Mouse (Mus musculus) intestine, postnatal 0 days (tissue): ENCODE results near the gene Armc6. TPM values are rescaled to one million over a fixed set of nuclear protein-coding genes. Genes with fewer than 3 reads are reported as not detected.

ENCODE experiments used
- ATAC-seq: fragments of 200-750 bp; cut with Nextera tagmentation; 2 replicates; pipeline ENCODE4 v1.8.0; 2017; ENCODE audit warnings: mild to moderate bottlenecking, moderate TSS enrichment, moderate library complexity
- H3K27ac ChIP-seq: fragments of 300-500 bp; sonication (generic); 2 replicates; pipeline ENCODE4 v1.5.1; 2014; ENCODE audit warnings: mild to moderate bottlenecking, low read depth, low read length, moderate library complexity
- H3K27me3 ChIP-seq: fragments of 300-500 bp; sonication (generic); replicated peaks from 2 replicates; pipeline ENCODE4 v1.6.1; 2014; ENCODE audit warnings: low read length, mixed read lengths; ENCODE audit not compliant: control insufficient read depth, insufficient read depth
- H3K36me3 ChIP-seq: fragments of 300-500 bp; sonication (generic); 2 replicates; pipeline ENCODE4 v1.6.1; 2014; ENCODE audit warnings: mild to moderate bottlenecking, moderate library complexity; ENCODE audit not compliant: control insufficient read depth, insufficient read depth
- H3K4me1 ChIP-seq: fragments of 300-500 bp; sonication (generic); replicated peaks from 2 replicates; pipeline ENCODE4 v1.6.1; 2014; ENCODE audit warnings: antibody characterized with exemption, low read length, mixed read lengths; ENCODE audit not compliant: control insufficient read depth, insufficient read depth
- H3K4me2 ChIP-seq: fragments of 300-500 bp; sonication (generic); replicated peaks from 2 replicates; pipeline ENCODE4 v1.6.1; 2014; ENCODE audit warnings: low read depth, mild to moderate bottlenecking, moderate library complexity
- H3K4me3 ChIP-seq: fragments of 300-500 bp; sonication (generic); 2 replicates; pipeline ENCODE4 v1.5.1; 2014; ENCODE audit warnings: low read depth, low read length
- H3K9ac ChIP-seq: fragments of 300-500 bp; sonication (generic); 2 replicates; pipeline ENCODE4 v1.6.1; 2014; ENCODE audit warnings: mild to moderate bottlenecking, low read depth, low read length
- H3K9me3 ChIP-seq: fragments of 300-500 bp; sonication (generic); 2 replicates; pipeline ENCODE4 v1.6.1; 2016; ENCODE audit warnings: mixed run types; ENCODE audit not compliant: control insufficient read depth
- CTCF ChIP-seq: sonication (generic); IDR thresholded peaks from 2 replicates; pipeline ENCODE4 v1.5.1; 2016; ENCODE audit warnings: low read depth, mild to moderate bottlenecking, control low read depth, antibody characterized with exemption, moderate library complexity
- WGBS: fragments of 180-500 bp; shearing (Covaris S2); extraction: QIAGEN DNeasy Blood & Tissue Kit; methylation state at CpG from one replicate; pipeline ENCODE4 v1.1.7; 2014; 5-methylcytosine and 5-hydroxymethylcytosine counted together
- polyA plus RNA-seq: library from polyadenylated mRNA; unstranded; fragments of >200 nt; fragmentation: Nextera tagmentation; extraction: Ambion mirVana; gene quantifications from 2 replicates; pipeline ENCODE4 v1.2.1, GENCODE M21; 2015

Armc6 gene
- polyA plus RNA-seq, 1 experiment from 2014 or later: 10.0 TPM

- no peak for ATAC-seq
- no peak overlapping the region; the same call in 1 of the 2 replicates for H3K27ac ChIP-seq
- 66% methylated on average over 16 of the region's 16 CpGs for WGBS
- H3K9me3 ChIP-seq: no peaks in the 10 kb centered on the region
- TF ChIP-seq CTCF: no peak
- no peak overlapping the region for H3K4me2 ChIP-seq
- H3K4me1 ChIP-seq: 0 out of 2 replicates have a peak, but pooled peaks cover 2% of the 10 kb centered on the region
- H3K9ac ChIP-seq: peak overlapping the region; percentile 37
- no peak overlapping the region for H3K4me3 ChIP-seq
- no peaks in the 10 kb centered on the region for H3K27me3 ChIP-seq
- peaks cover 54% of the 10 kb centered on the region for H3K36me3 ChIP-seq
Measured at GRCm38 (mm10) chr8:70181212-70181902, 52.9 kb downstream of the Armc6 start.

GRCm38 (mm10) chr8:70179082-70179481 is 55.2 kb downstream of the Armc6 start:
- no peaks in the 10 kb centered on the region for H3K9me3 ChIP-seq
- peaks cover 53% of the 10 kb centered on the region for H3K36me3 ChIP-seq
- H3K9ac ChIP-seq: no peak overlapping the region
- WGBS: 96% methylated on average over 4 of the region's 4 CpGs
- no peak overlapping the region for H3K4me2 ChIP-seq
- ATAC-seq: peak; percentile 58
- H3K27me3 ChIP-seq: no peaks in the 10 kb centered on the region
- no peak overlapping the region for H3K27ac ChIP-seq
- TF ChIP-seq CTCF: peak; percentile 80
- H3K4me3 ChIP-seq: no peak overlapping the region
- H3K4me1 ChIP-seq: no peaks in the 10 kb centered on the region

- Histone ChIP-seq H3K4me2 (no peak overlapping the region), H3K4me1 (no peaks in the 10 kb centered on the region), H3K27ac (no peak overlapping the region), H3K27me3 (no peaks in the 10 kb centered on the region), H3K36me3 (peaks cover 49% of the 10 kb centered on the region), H3K9me3 (no peaks in the 10 kb centered on the region), H3K4me3 (no peak overlapping the region), H3K9ac (no peak overlapping the region)
- no peak for ATAC-seq
- 91% methylated on average over 2 of the region's 2 CpGs for WGBS
- TF ChIP-seq CTCF: no peak
Measured at GRCm38 (mm10) chr8:70178231-70178630, 56.0 kb downstream of the Armc6 start.

DNA sequence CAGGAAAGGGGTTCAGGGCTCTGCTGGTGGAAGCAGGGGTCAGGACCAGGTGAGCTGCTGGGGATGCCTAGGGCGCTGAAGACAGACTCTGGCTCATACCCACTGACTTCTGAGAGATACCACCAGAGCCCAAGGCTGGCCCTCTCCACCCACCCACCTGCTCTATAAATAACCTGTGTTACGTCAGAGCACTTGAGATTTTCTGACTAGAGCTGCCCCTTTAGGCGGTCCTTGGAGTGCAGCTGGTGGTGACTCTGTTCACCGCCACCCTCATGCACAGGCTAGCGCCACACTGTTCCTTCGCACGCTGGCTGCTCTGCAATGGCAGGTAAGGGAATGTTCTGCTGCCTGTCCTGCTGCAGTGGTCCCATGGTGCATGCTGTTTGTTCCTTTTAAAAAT is 60.2 kb downstream of the Armc6 start:
- no peak overlapping the region for H3K27ac ChIP-seq
- no peak for TF ChIP-seq CTCF
- H3K9me3 ChIP-seq: no peaks in the 10 kb centered on the region
- no peaks in the 10 kb centered on the region for H3K27me3 ChIP-seq
- peaks cover 23% of the 10 kb centered on the region for H3K36me3 ChIP-seq
- 82% methylated on average over 7 of the region's 7 CpGs for WGBS
- no peak for ATAC-seq
- no peak overlapping the region for H3K9ac ChIP-seq
- H3K4me3 ChIP-seq: no peak overlapping the region
- no peak overlapping the region for H3K4me2 ChIP-seq
- H3K4me1 ChIP-seq: peaks cover 3% of the 10 kb centered on the region; the same call in 1 of the 2 replicates

DNA sequence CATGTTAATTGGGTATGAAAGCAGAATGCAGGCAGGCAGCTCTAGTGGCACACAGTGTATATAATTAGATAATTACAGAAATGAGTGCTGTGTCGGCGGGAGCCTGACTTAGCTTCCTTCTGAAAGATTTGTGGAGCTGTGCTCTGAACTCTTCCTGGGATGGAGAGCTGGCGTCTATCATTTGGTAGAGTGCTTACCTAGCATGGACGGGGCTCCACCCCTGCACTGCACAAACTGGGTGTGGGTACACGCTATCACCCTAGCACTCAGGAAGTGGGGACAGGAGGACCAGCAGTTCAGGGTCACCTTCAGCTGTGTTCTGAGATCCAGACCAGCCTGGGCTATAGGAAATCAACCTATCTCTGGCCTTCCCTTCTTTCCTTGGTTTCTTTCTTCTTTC is 60.9 kb downstream of the Armc6 start:
- no peak overlapping the region for H3K27ac ChIP-seq
- H3K4me2 ChIP-seq: 0 out of 2 replicates have a peak overlapping the region, but pooled peaks have one; percentile 69
- peaks cover 16% of the 10 kb centered on the region for H3K36me3 ChIP-seq
- H3K9ac ChIP-seq: no peak overlapping the region
- ATAC-seq: no peak
- no peak overlapping the region for H3K4me3 ChIP-seq
- TF ChIP-seq CTCF: no peak
- peaks cover 3% of the 10 kb centered on the region; the same call in 1 of the 2 replicates for H3K4me1 ChIP-seq
- no peaks in the 10 kb centered on the region for H3K9me3 ChIP-seq
- H3K27me3 ChIP-seq: no peaks in the 10 kb centered on the region
- 52% methylated on average over 5 of the region's 5 CpGs for WGBS

DNA sequence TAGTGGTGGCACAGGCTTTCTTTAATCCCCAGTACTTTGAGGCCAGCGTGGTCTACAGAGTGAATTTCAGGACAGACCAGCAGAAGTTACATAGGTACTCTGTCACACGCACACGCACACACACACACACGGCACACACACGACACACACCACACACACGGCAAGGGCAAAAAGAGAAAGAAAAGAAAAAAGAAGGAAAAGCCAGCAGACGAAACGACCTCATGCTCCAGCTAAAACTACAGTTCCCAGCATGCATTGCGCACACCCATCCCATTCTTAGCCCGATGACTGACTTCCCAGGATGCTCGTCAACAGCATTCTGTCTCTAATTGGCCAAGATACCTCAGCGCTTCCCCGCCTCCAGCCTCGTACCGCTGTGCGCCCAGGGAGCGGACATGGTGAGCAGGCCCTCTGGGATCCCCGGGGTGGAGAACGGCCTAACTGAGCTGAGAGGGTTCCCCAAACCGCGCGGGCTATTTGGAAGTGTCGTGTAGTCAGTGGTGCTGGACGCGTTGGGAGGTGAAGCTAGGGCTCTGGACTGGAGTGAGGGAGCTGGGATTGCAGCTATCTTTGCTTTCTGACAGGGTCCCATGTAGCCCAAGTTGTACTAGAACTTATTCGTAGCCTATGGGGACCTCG is 62.1 kb downstream of the Armc6 start, which contains the start of gene Tmem161a:
Gene Tmem161a, plus strand, starts transcription at position 314 of the 639 bp plus-strand sequence.
- WGBS: 2% methylated on average over 27 of the region's 27 CpGs
- Histone ChIP-seq H3K36me3 (peaks cover 6% of the 10 kb centered on the region), H3K9me3 (no peaks in the 10 kb centered on the region), H3K4me1 (peaks cover 3% of the 10 kb centered on the region; the same call in 1 of the 2 replicates), H3K4me3 (peak within 1 kb of the TSS; percentile 72), H3K27me3 (no peaks in the 10 kb centered on the region; the same call in 1 of the 2 replicates), H3K9ac (peak within 1 kb of the TSS; percentile 70), H3K27ac (no peak within 1 kb of the TSS), H3K4me2 (peak within 1 kb of the TSS; percentile 69)
- no peak for TF ChIP-seq CTCF
- peak; percentile 93 for ATAC-seq
